Mouse (Mus musculus) megakaryocyte, embryonic 14.5 days (primary cell): ENCODE measurements around the gene Nceh1. TPM values are rescaled to one million over a fixed set of nuclear protein-coding genes. Genes with fewer than 3 reads are reported as not detected.

Experiments
- H3K27me3 ChIP-seq: replicated peaks from 2 replicates; pipeline ENCODE3; 2012; ENCODE audit warnings: inconsistent platforms
- H3K36me3 ChIP-seq: replicated peaks from 2 replicates; pipeline ENCODE3; 2012; ENCODE audit warnings: low read length, inconsistent platforms, mixed read lengths
- H3K4me1 ChIP-seq: 2 replicates; pipeline ENCODE4 v1.6.1; 2012; ENCODE audit warnings: inconsistent platforms
- H3K4me3 ChIP-seq: replicated peaks from 2 replicates; pipeline ENCODE3; 2012; ENCODE audit warnings: moderate library complexity, mild to moderate bottlenecking, inconsistent platforms
- H3K9me3 ChIP-seq: 2 replicates; pipeline ENCODE4 v1.6.1; 2012; ENCODE audit warnings: inconsistent platforms
- FLI1 ChIP-seq: IDR thresholded peaks from 2 replicates; pipeline ENCODE4 v1.6.1; 2012; ENCODE audit warnings: low read length, inconsistent platforms, mixed read lengths
- GATA1 ChIP-seq: IDR thresholded peaks from 3 replicates; pipeline ENCODE4 v1.6.1; 2012; ENCODE audit warnings: mixed read lengths, low read length, inconsistent platforms, borderline replicate concordance
- polyA plus RNA-seq: library from polyadenylated mRNA; stranded (reverse); fragments of >175 nt; gene quantifications from 2 replicates; pipeline ENCODE4 v1.2.3, GENCODE M21; 2012; ENCODE audit warnings: low replicate concordance; ENCODE audit not compliant: insufficient read depth

Nceh1 gene
- polyA plus RNA-seq, 1 experiment: 1.8 TPM

DNA sequence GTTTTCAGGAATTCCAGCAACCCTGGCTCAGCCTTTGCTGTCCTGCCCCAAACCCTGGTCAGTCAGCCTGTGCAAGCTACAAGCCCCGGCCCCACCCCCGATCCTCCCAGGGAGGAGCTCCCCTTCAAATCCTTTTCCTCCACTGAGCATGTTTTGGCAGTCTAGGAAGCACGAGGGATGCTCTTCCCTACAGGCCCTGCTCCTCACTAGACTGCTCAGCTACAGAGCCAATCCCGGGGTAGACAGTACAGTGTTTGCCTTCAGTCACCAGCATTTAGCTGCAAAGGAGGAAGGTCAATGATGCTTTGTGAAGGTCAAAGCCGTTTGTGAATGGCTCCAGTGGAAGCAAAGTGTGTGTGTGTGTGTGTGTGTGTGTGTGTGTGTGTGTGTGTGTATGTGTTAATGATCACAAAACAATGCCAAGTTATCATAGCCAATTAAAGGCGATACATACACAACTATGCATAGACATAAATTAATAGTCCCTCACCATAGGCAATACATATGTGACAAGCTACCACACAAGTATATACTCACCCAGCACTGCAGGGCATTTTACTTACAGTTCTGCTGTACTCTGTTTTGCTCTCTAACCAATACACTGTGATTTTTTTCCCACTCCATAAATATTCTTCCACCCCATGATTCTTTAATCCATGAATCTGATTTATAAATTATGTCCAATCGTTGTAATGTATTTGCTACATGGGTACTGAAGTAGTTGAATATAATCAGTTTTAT lies 111.0 kb downstream of the Nceh1 start:
- H3K27me3 ChIP-seq: no peaks in the 10 kb centered on the region
- H3K36me3 ChIP-seq: no peaks in the 10 kb centered on the region
- H3K9me3 ChIP-seq: peaks cover under 1% of the 10 kb centered on the region; the same call in 1 of the 2 replicates
- no peak overlapping the region for H3K4me3 ChIP-seq
- no peak for TF ChIP-seq GATA1
- no peak for TF ChIP-seq FLI1
- H3K4me1 ChIP-seq: no peaks in the 10 kb centered on the region

DNA sequence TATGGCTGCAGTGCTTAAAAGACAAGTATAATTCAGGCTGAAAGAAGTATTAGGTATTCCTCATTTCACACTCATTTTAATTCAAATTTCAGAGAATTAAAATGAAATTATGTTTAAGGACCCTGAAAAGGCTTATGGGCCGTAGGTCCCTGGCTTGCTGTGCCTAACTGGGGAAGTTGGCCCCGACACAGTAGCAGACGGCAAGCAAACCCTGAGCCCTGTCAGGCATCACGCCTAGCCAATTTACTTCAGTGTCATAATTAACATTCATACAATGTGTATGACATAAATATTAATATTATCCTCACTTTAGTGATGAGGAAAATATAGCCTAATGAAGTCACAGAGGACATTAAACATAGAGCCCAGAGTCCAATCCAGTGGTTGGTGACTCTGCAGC lies 117.7 kb downstream of the Nceh1 start:
- Histone ChIP-seq H3K4me1 (no peaks in the 10 kb centered on the region; the same call in 1 of the 2 replicates), H3K9me3 (peaks cover 6% of the 10 kb centered on the region; the same call in 1 of the 2 replicates), H3K36me3 (no peaks in the 10 kb centered on the region), H3K27me3 (no peaks in the 10 kb centered on the region), H3K4me3 (no peak overlapping the region)
- no peak for TF ChIP-seq GATA1

DNA sequence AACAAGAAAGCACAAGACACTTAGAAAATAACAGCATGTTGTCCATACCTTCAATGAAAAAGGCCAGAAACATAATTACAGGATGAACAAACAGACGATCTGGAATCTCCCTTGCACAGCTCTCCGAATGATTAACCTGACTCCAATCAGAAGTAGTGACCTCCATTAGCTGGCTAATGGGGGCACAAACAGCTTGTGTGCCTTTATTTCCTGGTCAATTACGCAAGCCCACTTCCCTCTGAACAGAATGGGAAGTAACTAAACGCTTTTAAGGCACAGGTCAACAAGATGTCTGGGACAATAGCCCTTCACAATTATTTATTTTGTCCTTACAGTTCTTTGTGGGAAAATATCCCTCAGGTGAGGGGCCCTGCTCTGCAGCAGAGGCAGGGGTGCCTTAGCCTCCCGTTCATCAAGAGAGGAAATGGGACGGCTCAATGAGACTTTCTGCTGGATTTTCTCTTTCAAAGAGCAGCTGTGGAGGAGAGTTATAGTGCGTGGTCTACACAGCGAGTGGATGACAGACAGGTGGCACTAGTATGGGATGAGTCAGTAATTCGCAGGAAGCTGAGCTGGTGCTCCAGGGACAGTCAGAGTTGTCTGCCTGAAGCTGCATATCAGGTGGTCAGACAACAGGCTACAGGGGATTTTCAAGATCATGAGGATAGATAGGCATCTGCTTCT lies 119.7 kb downstream of the Nceh1 start:
- Histone ChIP-seq H3K9me3 (peaks cover 6% of the 10 kb centered on the region; the same call in 1 of the 2 replicates), H3K4me3 (no peak overlapping the region), H3K36me3 (no peaks in the 10 kb centered on the region), H3K27me3 (peaks cover 2% of the 10 kb centered on the region), H3K4me1 (no peaks in the 10 kb centered on the region; the same call in 1 of the 2 replicates)
- TF ChIP-seq GATA1: no peak
- no peak for TF ChIP-seq FLI1

- no peak overlapping the region for H3K4me3 ChIP-seq
- H3K9me3 ChIP-seq: no peaks in the 10 kb centered on the region
- no peak for TF ChIP-seq GATA1
- no peak for TF ChIP-seq FLI1
- peaks cover 2% of the 10 kb centered on the region for H3K27me3 ChIP-seq
- H3K4me1 ChIP-seq: no peaks in the 10 kb centered on the region; the same call in 1 of the 2 replicates
- H3K36me3 ChIP-seq: no peaks in the 10 kb centered on the region
Observed at GRCm38 (mm10) chr3:27306815-27307214, 124.0 kb downstream of the Nceh1 start.

DNA sequence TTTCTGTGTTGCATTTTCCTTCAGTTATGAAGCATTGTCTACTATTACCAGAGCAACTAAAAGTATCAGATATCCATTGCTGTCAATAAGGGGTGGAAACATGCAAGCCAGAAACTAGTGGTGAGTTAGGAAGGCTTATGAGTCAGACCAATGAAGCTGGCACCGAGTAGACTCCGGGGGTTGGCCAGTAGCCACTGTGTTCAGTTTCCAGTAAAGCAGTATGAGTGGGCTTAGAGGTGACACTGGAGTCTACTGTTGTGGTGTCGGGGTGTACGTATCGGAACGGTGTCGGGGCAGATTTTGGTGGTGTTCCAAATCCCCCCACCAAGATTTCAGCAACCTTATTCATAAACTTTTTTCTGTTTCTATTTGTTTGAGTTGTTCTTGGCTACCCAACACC lies 128.2 kb downstream of the Nceh1 start:
- no peaks in the 10 kb centered on the region for H3K36me3 ChIP-seq
- H3K4me1 ChIP-seq: peaks cover 8% of the 10 kb centered on the region; the same call in 1 of the 2 replicates
- no peak overlapping the region for H3K4me3 ChIP-seq
- TF ChIP-seq GATA1 (no peak), FLI1 (no peak)
- no peaks in the 10 kb centered on the region for H3K9me3 ChIP-seq
- peaks cover 2% of the 10 kb centered on the region for H3K27me3 ChIP-seq

DNA sequence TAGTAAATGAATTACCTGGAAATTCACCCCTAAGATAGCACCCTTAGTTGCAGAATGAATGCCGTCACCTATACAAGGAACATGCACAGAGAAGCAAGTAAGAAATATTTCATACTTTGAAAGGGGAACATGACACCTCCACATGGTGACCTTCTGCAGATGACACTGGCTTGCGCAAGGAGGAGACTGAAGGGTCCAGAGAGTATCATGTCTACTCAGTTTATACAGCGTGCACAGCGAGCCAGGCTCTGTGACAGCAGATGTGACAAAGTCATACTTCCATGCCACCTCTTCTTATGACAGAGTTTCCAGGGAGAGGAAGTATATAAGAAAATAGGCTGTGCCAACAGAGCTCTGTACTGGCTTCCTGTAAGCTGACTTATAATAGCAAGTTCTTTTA lies 128.7 kb downstream of the Nceh1 start:
- H3K36me3 ChIP-seq: no peaks in the 10 kb centered on the region
- no peak overlapping the region for H3K4me3 ChIP-seq
- H3K27me3 ChIP-seq: peaks cover 2% of the 10 kb centered on the region
- H3K4me1 ChIP-seq: peaks cover 13% of the 10 kb centered on the region
- TF ChIP-seq FLI1: no peak
- no peak for TF ChIP-seq GATA1
- no peaks in the 10 kb centered on the region for H3K9me3 ChIP-seq

- TF ChIP-seq GATA1 (no peak), FLI1 (no peak)
- H3K9me3 ChIP-seq: no peaks in the 10 kb centered on the region
- H3K36me3 ChIP-seq: no peaks in the 10 kb centered on the region
- no peak overlapping the region for H3K4me3 ChIP-seq
- H3K27me3 ChIP-seq: no peaks in the 10 kb centered on the region
- peaks cover 25% of the 10 kb centered on the region for H3K4me1 ChIP-seq
Observed at GRCm38 (mm10) chr3:27314506-27315164, 131.9 kb downstream of the Nceh1 start.

DNA sequence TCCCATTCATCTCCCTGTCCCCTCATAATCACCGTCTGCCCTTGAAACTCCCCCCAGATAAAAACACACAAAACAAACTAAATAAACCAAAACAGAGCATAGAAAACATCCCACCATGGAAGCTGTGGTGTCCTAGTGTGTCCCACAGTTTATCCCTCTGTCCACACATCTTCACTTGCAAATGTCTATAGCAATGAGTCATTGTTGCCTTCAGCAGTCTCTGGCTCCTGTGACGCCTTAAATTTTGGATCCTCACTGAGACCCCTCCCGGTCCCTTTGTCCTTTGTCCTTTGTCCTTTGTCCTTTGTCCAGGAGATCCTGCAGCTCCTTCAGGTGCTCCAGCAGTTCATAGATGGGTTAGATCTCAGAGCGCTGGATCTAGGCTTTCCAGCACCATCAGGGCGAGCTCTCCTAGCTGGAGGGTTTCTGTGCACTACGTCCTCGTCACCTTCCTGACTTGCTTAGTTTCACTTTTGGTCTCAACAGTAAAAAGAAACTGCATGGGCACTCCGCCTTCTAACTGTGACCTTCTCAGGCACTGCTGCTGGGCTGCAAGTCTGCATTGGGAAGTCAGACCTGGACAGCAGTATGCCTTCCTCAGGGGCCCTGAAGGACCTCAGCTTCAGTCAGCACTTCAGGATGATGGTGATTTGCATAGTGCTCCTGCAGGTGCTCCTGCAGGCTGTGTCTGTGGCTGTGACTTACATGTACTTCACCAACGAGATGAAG lies 134.0 kb downstream of the Nceh1 start, which contains the start of gene Tnfsf10:
Gene Tnfsf10, plus strand, starts transcription at position 470 of the 729 bp plus-strand sequence.
- Histone ChIP-seq H3K27me3 (no peaks in the 10 kb centered on the region), H3K9me3 (no peaks in the 10 kb centered on the region), H3K4me3 (peak within 1 kb of the TSS; percentile 91), H3K4me1 (peaks cover 35% of the 10 kb centered on the region), H3K36me3 (no peaks in the 10 kb centered on the region)
- no peak for TF ChIP-seq GATA1
- TF ChIP-seq FLI1: no peak

GRCm38 (mm10) chr3:27317288-27318024 lies 134.7 kb downstream of the Nceh1 start:
- H3K9me3 ChIP-seq: no peaks in the 10 kb centered on the region

More at GRCm38 (mm10) chr3:27317288-27318024, 134.7 kb downstream of the Nceh1 start:
- TF ChIP-seq GATA1 (no peak), FLI1 (no peak)
- Histone ChIP-seq H3K27me3 (no peaks in the 10 kb centered on the region), H3K4me1 (peaks cover 35% of the 10 kb centered on the region), H3K36me3 (no peaks in the 10 kb centered on the region), H3K4me3 (peak overlapping the region; percentile 91)
